Mouse (Mus musculus) olfactory bulb, adult 2 months (tissue): ENCODE data around the gene 4930470P17Rik. TPM values are rescaled to one million over a fixed set of nuclear protein-coding genes. Genes with fewer than 3 reads are reported as not detected.

Source experiments
- H3K27ac ChIP-seq: fragments of 200-500 bp; 2 replicates; pipeline ENCODE4 v1.5.1; 2012; ENCODE audit warnings: low read depth, low read length; ENCODE audit not compliant: insufficient read depth
- H3K4me1 ChIP-seq: fragments of 200-500 bp; 2 replicates; pipeline ENCODE4 v1.6.1; 2012; ENCODE audit warnings: low read length; ENCODE audit not compliant: control insufficient read depth, insufficient read depth
- H3K4me3 ChIP-seq: fragments of 200-500 bp; 2 replicates; pipeline ENCODE4 v1.5.1; 2012; ENCODE audit warnings: mild to moderate bottlenecking, low read depth, low read length, moderate library complexity; ENCODE audit not compliant: insufficient read depth
- CTCF ChIP-seq: fragments of 200-500 bp; IDR thresholded peaks from 2 replicates; pipeline ENCODE4 v1.5.1; 2012; ENCODE audit warnings: low read depth, mild to moderate bottlenecking, low read length, moderate library complexity; ENCODE audit not compliant: insufficient read depth
- POLR2A ChIP-seq: fragments of 200-500 bp; IDR thresholded peaks from 2 replicates; pipeline ENCODE4 v1.6.1; 2012; ENCODE audit warnings: mild to moderate bottlenecking, low read depth, low read length, moderate library complexity; ENCODE audit not compliant: insufficient read depth
- WGBS: fragments of 180-500 bp; shearing (Covaris S2); methylation state at CpG from one replicate; pipeline ENCODE4 v1.1.7; 2018; 5-methylcytosine and 5-hydroxymethylcytosine counted together
- polyA plus RNA-seq: library from polyadenylated mRNA; stranded (reverse); fragments of >200 nt; gene quantifications from 2 replicates; pipeline ENCODE4 v1.2.4, GENCODE M21; 2012; ENCODE audit warnings: low replicate concordance; ENCODE audit not compliant: missing spikeins, insufficient read depth, insufficient read length

The 4930470P17Rik gene
- polyA plus RNA-seq, 1 experiment = not detected

DNA sequence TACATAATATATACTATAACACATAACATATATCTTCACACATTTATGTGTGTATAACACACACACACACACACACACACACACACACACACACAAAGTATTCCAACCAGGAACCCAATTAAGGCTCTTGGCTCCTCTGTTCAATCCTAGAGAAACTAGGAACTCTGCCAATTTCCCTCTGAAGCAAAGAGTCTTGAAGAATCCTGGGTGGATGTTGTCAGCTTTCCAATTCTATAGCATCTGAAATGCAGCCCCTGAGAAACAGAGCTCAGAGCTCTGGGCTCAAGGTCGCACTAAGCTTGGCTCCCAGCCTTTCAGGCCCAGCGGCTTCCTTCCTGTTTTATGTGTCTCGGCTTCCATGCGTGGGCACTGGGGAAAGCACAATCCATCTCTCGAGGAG, 51.6 kb downstream of the 4930470P17Rik start:
- 10% methylated on average over 5 of the region's 5 CpGs for WGBS
- Histone ChIP-seq H3K4me1 (peaks cover 10% of the 10 kb centered on the region), H3K4me3 (no peak overlapping the region), H3K27ac (no peak overlapping the region)
- TF ChIP-seq CTCF (no peak), POLR2A (no peak)

DNA sequence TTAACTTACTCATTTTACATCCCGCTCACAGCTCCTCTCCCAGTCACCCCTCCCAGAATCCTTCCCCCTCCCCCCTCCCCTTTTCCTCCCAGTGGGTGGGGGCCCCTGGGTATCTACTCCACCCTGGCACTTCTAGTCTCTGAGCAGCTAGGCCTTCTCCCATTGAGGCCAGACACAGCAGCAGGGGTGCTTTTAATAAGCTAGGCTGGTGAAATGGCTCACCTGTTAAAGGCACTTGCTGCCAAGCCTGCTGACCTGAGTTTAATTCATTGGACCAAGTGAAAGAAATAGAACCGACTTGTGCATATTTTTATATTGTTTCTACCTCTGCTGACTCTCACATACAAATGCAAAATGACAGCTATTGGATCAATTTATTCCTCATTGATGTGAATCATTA, 52.7 kb downstream of the 4930470P17Rik start:
- Histone ChIP-seq H3K4me3 (no peak overlapping the region), H3K27ac (no peak overlapping the region), H3K4me1 (peaks cover 12% of the 10 kb centered on the region)
- WGBS = 70% methylated on average over 2 of the region's 2 CpGs
- no peak for TF ChIP-seq CTCF
- TF ChIP-seq POLR2A = no peak

DNA sequence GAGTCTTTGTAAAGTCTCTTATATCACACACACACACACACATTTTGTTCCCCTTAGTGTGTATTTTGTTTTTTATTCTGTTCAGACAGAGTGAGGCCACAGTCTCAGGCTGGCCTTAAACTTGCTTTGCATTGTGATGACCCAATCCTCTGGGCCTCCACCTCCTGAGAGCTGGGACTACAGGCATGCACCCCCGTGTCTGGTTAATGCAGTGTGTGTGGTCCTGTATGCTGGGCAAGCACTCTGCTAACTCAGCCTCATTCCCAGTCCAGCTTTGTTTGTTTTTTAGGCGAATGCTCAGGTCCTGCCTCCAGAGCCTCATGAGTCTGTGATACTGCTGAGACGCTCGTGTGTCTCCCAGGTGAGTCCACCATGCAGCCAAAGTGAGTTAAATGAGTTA, 53.8 kb downstream of the 4930470P17Rik start:
- H3K27ac ChIP-seq = no peak overlapping the region
- H3K4me1 ChIP-seq = peaks cover 12% of the 10 kb centered on the region
- TF ChIP-seq POLR2A (no peak), CTCF (no peak)
- no peak overlapping the region for H3K4me3 ChIP-seq
- 79% methylated on average over 4 of the region's 4 CpGs for WGBS

DNA sequence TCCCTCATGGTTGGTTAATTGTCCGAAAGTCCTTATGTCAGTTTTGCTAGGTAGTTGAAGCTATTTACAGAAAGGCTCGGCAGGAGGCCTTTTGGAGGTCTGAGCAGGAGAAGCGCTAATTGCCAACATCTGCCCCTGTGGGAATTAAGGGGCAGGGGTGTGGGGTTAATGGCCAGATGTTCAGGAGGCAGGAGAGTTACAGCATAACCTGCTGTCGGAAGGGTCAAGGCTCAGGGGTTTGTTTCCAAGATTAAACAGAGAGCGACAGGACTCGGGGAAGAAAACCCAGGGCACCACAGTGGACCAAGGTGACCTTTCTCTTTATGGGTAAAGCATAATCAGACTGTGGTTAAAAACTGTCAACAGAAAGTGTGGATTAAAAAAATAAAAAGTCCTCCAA, 54.3 kb downstream of the 4930470P17Rik start:
- 72% methylated on average over 6 of the region's 6 CpGs for WGBS
- Histone ChIP-seq H3K4me1 (peaks cover 10% of the 10 kb centered on the region), H3K4me3 (no peak overlapping the region), H3K27ac (no peak overlapping the region)
- TF ChIP-seq POLR2A (no peak), CTCF (no peak)

DNA sequence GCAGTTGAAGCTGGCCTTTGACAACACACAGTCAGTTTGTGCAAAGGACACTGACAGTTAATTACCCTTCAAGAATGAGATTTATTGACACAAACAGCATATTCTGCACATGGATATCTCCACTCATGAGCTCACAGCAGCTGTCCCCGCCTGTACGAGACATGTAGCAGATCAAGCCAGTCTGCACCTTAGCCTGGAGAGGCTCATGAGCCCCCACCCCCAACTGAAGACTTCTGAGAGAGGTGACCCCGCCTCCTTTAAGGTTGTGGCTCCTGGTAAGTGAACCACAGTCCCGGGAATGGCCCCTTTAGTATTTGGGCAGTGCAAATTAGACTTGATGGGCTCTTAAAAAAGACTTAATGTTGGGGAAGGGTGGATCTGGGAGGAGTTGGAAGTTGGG, 56.1 kb downstream of the 4930470P17Rik start:
- 81% methylated on average over 4 of the region's 4 CpGs for WGBS
- H3K4me1 ChIP-seq = peaks cover 5% of the 10 kb centered on the region; the same call in 1 of the 2 replicates
- no peak overlapping the region for H3K27ac ChIP-seq
- H3K4me3 ChIP-seq = no peak overlapping the region
- TF ChIP-seq POLR2A (no peak), CTCF (no peak)

DNA sequence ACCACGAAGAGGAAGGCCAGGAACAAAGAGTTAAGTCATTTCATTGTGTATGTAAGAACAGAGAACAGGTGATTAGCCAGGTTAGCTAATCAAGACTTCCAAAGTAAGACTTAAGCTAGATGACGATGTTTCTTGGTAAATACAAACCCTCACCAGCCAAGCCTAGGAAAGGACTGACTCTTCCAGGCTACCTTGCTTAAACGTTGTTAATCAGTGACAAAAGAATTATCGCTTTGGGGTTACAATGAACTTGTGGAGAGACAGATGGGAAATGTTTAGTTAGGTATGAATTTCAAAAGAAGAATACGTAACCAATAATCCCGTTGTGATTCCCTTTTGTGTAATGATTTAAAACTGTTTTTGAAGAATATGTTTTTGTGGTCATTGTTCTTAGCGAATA, 56.9 kb downstream of the 4930470P17Rik start:
- WGBS = 94% methylated on average over 7 of the region's 7 CpGs
- Histone ChIP-seq H3K4me3 (no peak overlapping the region), H3K4me1 (peaks cover 2% of the 10 kb centered on the region; the same call in 1 of the 2 replicates), H3K27ac (no peak overlapping the region)
- TF ChIP-seq CTCF = no peak
- TF ChIP-seq POLR2A = no peak

DNA sequence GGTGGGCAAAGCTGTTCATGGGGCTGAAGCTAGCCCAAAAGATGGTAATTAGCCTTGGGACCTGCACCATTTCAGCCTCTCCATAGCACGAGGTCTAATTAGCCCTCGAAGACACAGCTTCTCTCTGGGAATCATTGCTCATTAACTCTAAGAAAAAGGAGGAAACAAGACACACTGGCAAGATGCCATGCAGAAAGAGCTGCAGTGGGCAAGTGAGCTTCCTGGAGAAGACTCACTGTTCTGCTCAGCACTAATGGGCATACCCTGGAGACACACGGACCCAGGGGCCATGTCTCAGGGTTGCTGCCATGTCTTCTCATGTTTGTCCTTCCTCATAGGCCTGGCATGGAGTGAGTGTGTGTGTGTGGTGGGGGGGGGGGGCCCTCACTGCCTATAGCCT, 57.7 kb downstream of the 4930470P17Rik start:
- Histone ChIP-seq H3K27ac (no peak overlapping the region), H3K4me3 (no peak overlapping the region), H3K4me1 (peaks cover 2% of the 10 kb centered on the region; the same call in 1 of the 2 replicates)
- TF ChIP-seq POLR2A (no peak), CTCF (no peak)
- 27% methylated on average over 3 of the region's 3 CpGs for WGBS

DNA sequence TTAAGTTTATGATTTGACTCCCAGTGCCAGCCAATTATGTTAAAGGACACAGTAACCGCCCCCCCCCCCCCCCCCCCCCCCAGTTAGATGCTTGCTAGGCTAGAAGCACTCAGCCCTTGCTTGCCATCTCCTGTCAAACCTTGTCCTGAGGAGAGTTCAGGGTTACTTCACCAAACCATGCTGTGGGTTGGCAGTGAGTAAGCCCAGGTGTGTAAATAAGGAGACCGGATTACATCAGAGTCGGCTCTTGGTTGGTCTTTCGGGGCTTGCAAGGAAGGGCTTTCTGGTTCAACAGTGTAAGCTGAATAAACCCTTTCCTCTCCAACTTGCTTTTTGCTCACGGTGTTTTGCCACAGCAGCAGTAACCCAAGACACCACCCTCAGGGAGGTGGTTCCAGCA, 58.2 kb downstream of the 4930470P17Rik start:
- TF ChIP-seq CTCF (no peak), POLR2A (no peak)
- Histone ChIP-seq H3K4me3 (no peak overlapping the region), H3K27ac (no peak overlapping the region), H3K4me1 (peaks cover 2% of the 10 kb centered on the region; the same call in 1 of the 2 replicates)
- WGBS = 91% methylated on average over 5 of the region's 5 CpGs

DNA sequence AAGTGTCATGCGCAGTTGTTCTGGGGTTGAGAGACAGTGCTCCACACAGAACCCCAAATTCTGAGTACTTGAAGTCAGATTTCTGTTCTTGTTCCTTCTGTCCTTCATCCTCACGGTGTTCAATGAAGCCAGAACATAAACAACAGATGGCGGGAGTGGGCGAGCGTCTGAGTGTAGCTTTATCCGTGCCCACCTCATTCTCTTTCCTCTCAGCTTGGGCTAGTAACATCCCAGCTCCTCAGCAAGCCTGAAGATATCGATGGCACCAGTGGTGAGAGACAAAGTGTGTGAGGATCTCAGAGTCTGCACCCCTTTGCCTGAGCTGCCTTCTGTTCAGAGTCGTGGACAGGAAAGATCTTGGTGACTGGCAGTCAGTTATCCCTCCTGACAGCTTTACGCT, 62.6 kb downstream of the 4930470P17Rik start:
- no peak; the same call in 1 of the 2 replicates for TF ChIP-seq CTCF
- TF ChIP-seq POLR2A = no peak
- 78% methylated on average over 9 of the region's 9 CpGs for WGBS
- Histone ChIP-seq H3K4me1 (peaks cover 3% of the 10 kb centered on the region), H3K4me3 (no peak overlapping the region), H3K27ac (no peak overlapping the region)

DNA sequence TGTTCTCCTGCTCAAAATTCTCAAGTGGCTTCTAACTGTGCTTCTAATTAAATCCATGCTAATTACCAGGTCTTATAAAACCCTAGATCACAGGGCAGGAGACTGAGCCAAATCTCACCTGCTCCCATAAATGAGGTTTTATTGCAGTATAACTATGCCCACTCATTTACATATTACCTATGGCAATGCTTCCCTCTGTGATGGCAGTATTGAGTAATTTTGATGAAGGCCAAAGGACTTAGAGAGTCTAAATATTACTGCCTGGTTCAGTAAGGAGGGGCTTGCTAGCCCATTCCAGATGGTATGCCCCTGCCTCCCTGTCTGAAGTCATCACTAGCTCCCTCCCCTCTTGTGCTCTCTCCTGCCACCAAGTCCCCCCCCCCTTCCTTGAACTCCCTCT, 66.0 kb downstream of the 4930470P17Rik start:
- TF ChIP-seq POLR2A = no peak
- peaks cover 9% of the 10 kb centered on the region for H3K4me1 ChIP-seq
- H3K4me3 ChIP-seq = no peak overlapping the region
- H3K27ac ChIP-seq = no peak overlapping the region

DNA sequence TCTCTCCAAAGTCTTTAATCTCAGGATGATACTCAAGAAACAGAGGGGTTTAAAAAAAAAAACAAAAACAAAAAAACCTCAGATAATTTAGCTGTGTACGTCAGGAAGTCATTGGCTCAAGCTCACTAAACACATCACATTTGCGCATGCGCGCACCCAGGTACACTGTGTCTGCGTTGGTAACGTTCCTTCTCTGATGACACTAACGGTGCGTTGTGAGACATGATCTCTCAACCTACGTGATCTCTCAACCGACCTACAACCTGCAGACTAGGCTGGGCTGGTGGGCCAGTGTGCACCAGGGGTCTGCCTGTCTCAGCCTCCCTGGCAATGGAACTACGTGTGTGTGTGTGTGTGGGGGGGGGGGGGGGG, 67.0 kb downstream of the 4930470P17Rik start:
- WGBS = 82% methylated on average over 11 of the region's 11 CpGs
- no peak overlapping the region for H3K27ac ChIP-seq
- H3K4me1 ChIP-seq = peaks cover 9% of the 10 kb centered on the region
- H3K4me3 ChIP-seq = no peak overlapping the region
- no peak for TF ChIP-seq POLR2A
- no peak for TF ChIP-seq CTCF
